Mouse (Mus musculus): ENCODE results near the gene Gfm2. TPM values are rescaled to one million over a fixed set of nuclear protein-coding genes. Genes with fewer than 3 reads are reported as not detected.

Gene Gfm2
- total RNA-seq, 2 experiments from 2014 or later, result 36.4 to 43.5 TPM

DNA sequence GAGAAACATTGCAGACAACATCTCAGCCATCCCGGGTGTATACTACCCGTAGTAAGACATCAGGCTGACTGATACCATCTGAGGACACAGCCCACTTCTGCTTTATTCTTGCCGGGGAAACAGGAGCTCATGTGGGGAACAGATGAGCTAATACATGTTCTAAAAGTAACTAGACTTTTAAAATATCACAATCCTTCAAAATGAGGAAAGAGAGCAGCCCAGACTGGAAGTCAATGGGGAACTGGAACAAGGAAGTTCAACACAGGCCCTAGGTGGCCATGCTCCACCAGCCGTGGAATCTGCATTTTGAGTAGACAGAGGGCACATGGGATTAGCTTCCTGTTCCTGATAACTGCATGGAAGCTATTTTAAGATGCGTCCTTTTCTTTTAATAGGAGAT is 50.0 kb downstream of the Gfm2 start:
- no peak for DNase-seq

DNA sequence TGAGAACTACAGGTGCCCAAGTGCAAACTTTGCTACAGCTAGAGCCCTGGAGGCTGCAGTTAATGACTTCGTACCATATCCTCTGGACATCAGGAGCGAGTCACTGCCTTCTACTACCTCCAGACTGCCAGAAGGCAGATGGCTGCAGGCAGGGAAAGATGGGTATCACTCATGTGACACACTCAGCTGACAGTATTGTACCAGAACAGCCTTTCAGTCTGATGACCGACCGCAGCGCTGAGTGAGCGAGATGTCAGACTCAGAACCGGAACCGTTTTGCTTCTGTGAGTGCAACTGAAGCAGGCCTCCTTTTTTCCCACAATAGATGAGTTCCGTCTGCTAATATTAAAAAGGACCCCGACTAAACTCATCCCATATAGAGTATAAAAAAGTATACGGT is 54.9 kb downstream of the Gfm2 start:
- DNase-seq, result no peak

DNA sequence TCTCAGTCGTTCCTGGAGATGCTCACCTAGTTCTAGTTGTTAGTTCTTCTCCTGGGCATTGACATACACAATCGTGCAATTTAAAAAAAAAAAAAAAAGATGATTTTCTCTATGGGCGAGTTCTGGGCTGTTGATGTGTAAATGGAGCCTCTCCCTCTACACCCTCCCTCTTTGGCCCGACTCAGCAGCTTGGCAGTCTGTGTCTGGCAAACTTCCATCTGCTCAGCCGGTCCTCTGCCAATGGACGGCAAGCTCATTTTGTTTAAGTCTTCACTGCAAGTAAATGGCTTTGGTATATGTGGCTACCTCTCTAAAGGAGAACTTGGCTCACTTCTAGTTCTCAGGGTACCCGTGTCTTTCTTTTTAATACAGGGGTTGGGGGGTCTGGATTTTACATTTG is 55.7 kb downstream of the Gfm2 start:
- peak; percentile 81 for DNase-seq

DNA sequence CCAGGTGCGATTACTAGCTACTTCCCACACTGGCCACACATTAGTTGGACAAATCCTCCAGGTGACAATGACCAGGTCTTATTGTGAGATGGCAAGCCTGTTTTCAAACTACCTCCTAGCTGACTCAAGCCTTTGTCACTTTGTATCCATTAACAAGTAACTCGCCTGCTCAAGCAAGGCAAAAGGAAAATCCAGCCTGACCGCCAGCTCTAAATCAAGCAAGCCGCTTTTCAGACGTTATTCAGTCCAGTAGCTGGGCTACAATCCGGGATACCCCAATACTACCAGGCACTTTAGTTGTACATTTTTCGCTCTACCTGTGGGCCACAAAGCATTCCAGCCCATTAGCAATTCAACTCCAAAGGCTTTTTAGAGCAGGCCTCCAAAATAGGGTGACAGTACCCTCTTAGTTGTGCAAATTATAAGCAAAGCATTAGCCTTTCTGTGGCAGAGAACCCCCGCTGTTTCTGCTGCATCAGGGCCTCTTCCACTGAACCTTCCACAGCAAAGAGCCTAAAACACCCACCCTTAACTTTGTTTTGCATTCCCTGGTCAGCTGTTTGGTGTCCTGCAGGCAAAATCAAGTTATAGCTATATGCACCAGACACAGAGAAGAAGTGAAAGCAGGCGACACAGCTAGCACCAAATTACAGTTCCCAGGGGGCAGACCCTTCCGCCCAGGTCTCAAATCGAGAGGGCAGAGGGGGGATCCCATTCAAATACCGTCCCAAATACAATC is 58.6 kb downstream of the Gfm2 start:
- no peak for DNase-seq

DNA sequence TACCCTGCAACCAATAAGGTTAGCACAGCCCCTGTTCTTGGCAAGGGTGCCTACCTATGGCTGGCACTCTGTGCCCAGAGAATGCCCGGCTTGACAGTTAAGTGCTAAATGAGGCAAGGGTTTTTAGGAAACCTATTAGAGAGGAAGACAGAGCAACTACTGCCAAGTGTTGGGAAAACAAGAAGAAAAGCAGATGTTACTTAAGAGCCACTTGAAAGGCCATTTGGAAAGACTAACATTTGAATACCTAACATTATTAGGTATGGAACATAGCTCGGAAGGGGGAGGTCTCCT is 59.1 kb downstream of the Gfm2 start:
- no peak for DNase-seq

DNA sequence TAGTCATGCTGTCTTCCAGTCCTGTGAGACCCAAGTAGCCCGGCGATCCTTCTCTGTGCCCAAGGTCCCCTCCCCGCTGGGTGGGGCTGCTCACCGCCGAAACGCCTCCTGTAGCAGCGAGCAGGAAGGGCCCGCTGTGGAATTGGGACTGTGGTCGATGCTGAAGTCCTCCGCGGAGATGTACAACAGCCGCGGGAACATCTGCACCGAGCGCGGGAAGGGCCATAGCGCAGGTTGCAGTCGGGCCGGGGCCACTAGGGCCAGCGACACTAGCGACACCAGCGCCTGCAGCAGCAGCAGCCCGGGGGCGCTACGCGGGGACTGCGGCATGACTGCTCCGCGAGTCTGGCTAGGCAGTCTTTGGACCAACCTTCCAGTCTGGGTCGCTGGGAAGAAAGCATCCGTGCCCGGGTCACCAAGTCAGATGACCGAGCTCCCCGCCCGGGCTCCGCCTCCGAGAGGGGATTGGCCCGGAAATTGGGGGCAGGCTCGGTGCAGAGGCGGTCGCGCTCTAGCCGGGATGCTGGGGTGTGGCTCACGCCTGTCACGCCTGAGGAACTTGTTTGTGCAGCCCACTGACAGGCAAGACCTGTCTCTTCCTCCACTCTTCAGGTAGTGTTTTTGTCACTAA is 60.3 kb downstream of the Gfm2 start, which contains the start of gene Hexb:
Gene Hexb, minus strand, starts transcription at position 426 of the 631 bp plus-strand sequence.
- peak; percentile 95 for DNase-seq

DNA sequence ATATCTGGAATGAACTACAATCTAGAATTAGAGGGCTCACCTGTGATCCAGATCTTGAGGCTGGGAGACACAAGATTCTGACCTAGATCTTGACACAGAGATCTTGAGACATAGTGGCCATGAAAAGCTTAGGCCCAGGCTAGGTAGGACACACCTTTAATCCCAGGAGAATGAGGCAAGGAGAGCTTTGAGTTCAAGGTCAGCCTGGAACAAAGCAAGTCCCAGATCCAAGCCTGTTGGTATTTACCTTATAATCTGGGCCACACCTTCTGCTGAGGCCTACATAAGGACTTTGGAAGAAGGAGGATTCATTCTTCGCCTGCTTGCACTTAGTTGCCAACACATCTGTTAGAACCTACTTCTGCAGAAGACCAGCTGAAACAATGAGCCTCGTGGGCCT is 61.4 kb downstream of the Gfm2 start:
- DNase-seq, result no peak

DNA sequence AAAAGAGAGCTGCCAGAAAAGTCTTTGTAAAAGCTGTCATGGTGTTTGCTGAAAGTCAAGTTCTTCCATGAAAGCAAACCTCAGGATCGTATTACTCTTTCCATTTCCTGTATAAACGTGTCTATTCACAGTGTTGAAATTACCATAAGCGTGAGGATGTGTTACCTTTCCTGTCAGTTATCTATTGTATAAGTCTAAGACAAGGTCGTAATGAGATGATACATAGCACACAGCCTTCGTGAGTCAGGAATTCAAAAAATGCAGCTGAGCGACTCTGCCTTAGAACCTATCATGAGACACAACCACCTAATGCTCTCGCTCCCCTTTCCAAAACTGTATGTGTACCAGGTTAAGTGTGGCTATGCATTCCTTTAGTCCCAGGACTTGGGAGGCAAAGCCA is 63.3 kb downstream of the Gfm2 start:
- no peak for DNase-seq

DNA sequence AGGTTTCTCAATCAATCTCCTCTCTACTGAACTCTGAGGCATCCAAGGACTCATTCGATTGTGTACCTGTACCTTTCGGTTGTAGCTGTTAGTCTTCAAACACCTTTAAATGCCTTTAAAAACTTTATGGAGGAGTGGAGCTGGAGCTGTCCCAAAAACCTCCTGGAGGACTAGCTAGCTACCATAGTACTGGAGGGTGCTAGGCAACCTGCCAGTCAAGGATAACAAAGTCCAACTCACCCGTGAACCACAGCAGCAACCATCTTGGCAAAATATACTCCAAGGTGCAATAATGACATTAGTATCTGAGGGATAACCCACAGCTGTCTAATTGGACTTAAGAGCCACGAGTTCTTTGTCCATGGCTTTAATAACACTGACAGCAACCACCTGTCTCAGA is 64.2 kb downstream of the Gfm2 start:
- no peak for DNase-seq

DNA sequence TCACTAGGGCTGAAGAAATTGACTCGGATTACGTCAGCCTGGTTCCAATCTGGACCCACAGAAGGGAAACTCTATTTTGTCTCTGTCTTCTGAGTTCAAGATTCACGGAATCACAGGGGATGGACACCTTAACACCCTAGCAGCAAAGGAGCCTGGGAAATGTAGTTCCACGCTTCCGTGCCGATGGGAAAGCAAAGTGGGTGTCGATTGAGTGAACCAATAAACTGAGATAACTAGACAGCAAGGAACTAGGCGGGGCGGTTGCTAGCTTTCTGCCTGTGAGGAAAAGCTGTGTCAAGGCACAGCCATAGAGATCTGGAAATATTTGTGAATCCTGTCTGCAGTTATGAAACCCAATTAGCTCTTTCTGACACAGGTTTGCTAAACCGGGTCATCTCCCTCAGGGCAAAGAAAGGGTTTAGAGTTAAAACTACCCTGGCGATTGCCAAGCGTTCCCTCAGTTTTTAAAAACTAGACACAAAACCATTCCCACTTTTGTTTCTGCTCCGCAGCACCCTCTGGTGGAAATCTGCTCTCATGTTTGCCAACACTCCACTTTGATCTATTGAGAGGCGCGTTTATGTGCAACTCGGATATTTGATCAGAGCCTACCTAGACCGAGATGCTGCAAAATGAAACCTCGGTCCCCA is 67.4 kb downstream of the Gfm2 start:
- peak; percentile 87 for DNase-seq

DNA sequence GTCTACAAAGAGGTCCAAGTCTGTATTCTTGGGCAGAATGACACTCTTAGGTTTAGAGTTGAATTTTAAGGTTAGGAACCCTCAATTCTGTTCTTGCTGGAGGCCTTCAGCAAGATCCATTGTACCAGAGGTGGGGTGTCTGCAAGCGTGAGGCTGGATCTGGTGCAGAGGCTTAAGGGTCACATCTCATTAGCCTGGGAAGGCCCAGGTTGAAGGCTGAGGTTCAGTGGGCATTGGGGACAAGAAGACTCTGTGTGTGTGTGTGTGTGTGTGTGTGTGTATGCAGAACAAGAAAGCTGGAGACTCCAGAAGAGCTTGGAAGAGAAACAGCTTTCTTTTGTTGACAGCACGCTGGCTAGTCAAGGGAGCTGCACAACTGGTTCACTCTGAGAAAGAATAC is 68.3 kb downstream of the Gfm2 start:
- DNase-seq, result no peak

DNA sequence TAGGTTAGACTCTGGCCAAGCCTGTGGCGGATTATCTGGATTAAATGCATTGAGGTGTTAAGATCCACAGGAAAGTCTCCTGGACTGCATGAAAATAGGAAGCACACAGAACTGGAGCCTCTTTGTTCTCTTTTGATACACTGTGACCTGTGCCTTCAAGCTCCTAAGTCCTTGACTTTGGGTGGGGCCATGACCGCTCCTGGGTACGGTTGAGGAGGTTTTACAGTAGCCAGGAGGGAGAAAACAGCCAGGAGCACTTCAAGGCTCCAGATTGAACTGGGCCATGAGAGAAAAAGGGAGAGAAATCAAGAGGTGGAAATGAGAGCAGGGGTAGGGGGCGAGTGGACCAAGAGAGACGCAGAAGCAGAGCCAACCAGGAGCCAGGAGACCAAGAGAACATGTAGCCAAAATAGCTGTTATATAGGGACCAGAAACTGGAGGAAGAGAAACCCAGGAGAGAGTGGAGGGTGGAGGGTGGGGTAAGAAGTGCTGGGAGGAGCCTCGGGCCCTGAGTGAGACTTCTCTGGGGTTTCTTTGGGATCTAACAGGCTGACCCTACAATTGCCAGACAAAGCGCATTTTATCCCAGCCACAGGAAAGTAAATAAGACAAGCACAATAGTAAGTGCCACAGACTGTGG is 69.9 kb downstream of the Gfm2 start:
- DNase-seq, result no peak

DNA sequence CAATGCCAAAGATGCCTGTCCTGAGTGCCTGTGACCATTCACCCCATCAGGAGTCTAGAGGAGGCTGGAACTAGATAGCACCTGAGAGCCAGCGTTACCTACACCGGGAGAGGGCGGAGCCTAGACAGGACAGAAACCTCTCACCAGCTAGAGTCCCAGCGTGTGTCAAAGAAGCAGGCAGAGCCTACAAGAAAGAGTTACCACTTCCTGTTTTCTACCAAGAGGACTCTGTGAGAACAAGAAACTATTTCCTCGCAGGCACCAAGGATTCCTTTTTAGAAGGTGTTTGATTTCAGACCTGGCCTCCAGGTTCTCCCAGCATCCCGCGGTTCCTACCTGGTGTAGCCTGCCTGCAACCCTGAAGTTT is 70.4 kb downstream of the Gfm2 start:
- DNase-seq, result no peak

DNA sequence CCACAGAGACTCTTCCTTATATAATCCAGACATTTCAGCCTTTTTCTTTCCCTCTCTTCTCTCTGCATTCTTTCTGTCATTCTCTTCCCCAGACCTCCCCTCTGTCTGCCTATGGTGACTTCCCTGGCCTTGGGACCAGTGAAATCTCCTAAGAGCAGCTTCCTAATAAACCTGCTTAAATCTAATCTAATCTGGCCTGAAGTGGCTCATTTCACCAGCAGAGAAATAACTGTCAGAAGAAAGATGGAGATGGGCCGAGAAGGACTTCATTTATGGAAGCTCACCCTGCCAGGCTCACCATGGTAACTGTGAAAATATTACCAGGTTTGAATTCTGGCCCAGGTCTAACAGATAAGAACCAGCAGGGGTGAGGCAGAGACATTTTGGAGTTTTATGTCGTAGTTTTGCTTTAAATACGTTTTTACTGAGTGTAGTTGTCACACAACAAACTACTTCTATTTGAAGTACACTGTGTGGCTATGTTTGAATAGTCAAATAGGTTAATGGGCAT is 70.8 kb downstream of the Gfm2 start:
- no peak for DNase-seq

DNA sequence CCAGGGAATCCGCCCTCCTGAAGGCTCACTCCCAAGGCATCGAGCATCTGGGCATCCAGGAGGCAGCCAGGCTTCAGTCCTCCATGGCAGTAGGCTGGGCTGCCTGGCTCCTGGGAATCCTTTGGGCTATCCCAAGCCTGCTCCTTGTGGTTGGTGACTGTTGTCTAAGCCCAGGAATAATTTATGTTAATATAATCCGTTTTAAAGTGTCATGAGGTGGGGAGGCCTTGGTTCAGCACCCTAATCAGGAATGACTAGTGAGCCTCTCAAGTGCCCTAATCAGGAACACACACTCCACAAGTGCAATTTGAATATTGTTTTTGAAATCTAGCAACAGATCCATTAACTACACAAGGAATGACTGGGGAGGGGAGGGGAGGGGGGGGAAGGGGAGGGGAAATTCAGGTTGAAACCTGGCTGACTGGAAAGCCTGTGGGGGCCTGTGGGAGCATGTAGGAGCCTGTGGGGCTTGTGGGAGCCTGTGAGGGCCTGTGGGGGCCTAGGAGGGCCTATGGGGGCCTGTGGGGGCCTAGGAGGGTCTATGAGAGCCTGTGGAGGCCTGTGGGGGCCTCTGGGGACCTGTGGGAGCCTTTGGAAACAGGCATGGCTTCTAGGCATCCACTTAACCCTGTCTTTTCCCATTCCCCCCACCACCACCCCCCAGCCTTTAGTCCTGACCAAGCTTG is 77.0 kb downstream of the Gfm2 start:
- DNase-seq, result no peak

DNA sequence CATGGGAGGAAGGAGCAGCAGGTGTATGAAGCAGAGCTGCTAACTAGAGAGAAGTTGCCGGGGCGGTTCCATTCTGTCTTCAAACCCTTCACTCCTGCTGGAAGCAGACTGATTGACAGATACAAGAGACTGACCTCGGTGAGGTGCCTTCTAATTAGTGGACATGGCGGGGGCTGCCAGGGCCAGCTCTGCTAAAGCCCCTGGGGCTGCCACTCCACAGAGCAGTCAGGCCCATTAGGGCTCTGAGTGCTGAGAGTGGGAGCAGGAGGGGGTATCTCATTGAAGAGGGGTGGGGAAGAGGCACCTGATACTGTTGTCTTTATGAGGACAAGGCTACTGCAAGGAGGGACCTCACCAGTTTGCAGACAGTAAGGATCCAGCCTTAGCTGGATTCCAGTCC is 77.8 kb downstream of the Gfm2 start:
- DNase-seq, result no peak

DNA sequence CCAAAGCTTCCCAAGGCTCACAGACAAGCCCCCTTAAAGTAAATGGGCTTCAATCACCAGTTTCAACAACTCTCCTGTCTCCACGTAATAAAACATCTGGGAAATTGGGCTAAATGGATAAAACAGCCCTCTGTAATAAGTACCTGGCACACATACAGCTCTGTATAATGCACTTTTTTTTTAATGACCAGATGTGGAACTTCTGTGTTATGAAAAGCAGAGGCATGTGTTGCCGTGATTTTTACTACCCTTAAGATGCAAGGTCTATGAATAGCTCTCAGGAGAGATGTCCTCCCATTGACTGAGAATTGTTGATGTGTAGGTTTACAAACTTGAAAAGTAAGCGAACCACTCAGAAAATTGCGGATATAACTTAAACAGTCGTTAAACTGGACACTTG is 78.5 kb downstream of the Gfm2 start:
- DNase-seq, result no peak

DNA sequence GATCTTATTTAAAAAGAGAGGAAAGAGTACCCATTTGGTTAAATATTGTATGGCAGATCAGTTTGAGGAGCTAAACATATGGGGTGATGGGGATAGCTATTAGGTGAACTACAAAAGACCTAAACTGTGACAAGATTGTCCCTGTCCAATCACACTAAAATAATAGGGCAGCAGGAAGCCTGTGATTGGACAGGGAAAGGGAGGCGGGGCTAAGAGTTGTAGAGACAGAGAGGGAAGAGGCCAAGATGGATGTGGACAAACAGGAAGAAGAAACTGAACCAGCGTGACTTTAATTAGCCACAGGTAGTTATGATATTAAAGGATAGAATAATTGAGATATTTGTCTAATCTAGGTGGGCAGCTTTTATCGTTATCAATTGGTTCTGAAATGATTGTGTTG is 82.3 kb downstream of the Gfm2 start:
- no peak for DNase-seq

DNA sequence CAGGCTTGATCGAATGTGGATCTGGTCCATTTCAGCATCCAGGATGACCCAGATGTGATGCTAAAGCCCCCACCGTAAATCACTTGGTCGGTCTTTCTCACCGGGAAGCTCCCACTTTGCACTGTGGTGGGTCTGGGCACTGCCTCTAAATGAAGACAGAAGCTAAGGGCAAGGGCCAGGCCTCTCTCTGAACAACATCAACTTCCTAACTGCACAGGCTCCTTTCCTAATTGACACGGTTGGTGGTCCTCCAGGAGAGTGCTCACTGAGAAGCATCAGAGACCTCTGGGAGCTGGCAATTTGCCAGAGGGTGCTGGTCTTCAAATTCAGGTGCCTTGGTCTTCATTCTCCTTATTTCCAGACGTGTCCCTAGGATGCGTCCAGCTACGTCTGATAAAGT is 86.1 kb downstream of the Gfm2 start:
- no peak for DNase-seq

DNA sequence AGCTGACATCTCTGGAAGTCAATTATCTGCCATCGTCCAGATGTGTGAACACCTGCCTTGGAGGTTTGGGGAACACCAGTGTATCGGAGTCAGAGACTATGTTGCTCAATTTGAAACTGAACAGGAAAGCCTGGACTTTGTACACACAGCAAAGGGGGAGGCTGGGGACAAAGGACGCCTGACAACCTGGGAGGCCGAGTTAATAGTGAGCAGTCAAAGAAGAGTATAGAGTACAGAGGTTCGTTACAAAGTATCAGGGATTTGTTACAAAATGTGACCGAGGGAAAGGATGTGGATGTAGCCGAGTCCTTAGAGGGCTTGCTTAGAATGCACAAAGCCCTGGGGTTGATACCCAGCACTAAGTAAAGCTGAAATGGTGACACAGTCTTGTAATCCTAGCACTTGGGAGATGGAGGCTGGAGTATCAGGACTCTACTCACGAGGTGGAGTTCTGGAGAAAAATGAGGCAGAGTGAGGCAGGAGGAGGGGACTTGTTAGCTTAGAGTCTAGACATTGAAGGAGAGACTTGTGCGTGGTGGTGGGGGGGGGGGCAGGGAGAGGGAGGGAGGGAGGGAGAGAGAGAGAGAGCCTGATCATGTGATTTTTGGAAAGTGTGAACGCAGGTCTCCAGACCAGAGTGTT is 86.7 kb downstream of the Gfm2 start:
- no peak for DNase-seq

DNA sequence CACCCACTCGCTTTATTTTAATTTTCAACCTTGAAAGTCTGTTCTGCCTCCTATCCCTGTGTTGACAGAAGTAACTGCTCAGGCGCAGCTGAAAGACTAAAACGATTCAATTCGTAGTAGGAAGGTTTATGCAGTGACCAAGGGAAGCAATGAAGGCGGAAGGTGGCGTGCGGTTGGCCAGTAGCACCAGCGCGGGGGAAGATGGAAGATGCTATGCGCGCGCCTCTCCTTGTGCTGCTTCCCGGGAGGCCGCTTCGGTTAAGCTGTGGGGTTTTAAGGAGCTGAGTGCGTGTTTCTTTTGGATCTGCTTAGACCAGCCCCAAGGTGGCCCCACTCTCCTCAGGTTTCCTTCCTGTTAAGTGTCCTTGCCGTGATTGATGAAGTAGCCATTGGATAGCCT is 87.4 kb downstream of the Gfm2 start:
- no peak for DNase-seq

DNA sequence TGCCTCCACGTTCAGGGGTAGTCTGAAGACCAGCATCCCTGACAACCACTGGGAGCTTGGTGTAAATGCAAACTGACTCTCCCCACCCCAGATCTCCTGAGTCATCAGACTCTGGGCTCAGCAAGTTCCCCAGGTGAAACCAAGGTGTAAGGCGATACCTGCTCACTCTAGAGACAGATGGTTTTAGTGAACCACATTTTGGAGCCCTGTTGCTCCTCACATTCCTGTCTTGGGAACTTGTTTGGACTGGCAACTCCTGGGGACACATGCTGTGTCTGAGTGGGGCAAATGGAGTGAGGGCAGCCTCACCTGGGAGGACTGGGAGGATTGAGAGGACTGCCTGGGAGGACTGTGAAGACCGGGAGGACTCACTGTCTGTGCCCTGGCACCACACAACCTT is 90.1 kb downstream of the Gfm2 start:
- no peak for DNase-seq
